Mouse (Mus musculus): ENCODE measurements at regions not wholly inside any gene's neighbourhood (a gene's known extent, or its start where the extent isn't known, plus 50 kb on each side); places are given as distances from the start of the nearest gene placed in this dataset.

GRCm38 (mm10) chr11:56269915-56270493 is 229.2 kb upstream of the Nmur2 start:
- Histone ChIP-seq H3K9ac (ENCODE audit: low read depth, low read length) (no peak overlapping the region), H3K27ac (no peak overlapping the region), H3K27me3 (ENCODE audit: insufficient read depth, low read length) (no peaks in the 10 kb centered on the region), H3K4me1 (replicated peaks; ENCODE audit: insufficient read depth, low read length) (no peaks in the 10 kb centered on the region), H3K9me3 (replicated peaks; ENCODE audit: low read length) (no peaks in the 10 kb centered on the region), H3K4me2 (ENCODE audit: low read length) (no peak overlapping the region), H3K36me3 (ENCODE audit: insufficient read depth, low read length) (no peaks in the 10 kb centered on the region), H3K4me3 (replicated peaks; ENCODE audit: low read depth, low read length) (no peak overlapping the region)
- TF ChIP-seq CTCF (IDR thresholded peaks at IDR 0.05; ENCODE audit: low read depth), result no peak
- ATAC-seq (replicated peaks; ENCODE audit: low FRiP score, low read depth) (no peak), DNase-seq (ENCODE audit: low spot score) (no peak)
- 23% methylated on average over 3 of the region's 3 CpGs for WGBS

- no peak overlapping the region for H3K4me3 ChIP-seq (replicated peaks; ENCODE audit: low read depth, low read length)
- no peaks in the 10 kb centered on the region for H3K36me3 ChIP-seq (ENCODE audit: insufficient read depth, low read length)
- ATAC-seq (replicated peaks; ENCODE audit: low FRiP score, low read depth) (no peak), DNase-seq (ENCODE audit: low spot score) (no peak)
- no peak for TF ChIP-seq CTCF (IDR thresholded peaks at IDR 0.05; ENCODE audit: low read depth)
- no peaks in the 10 kb centered on the region for H3K27me3 ChIP-seq (ENCODE audit: insufficient read depth, low read length)
- H3K4me1 ChIP-seq (replicated peaks; ENCODE audit: insufficient read depth, low read length), result no peaks in the 10 kb centered on the region
- H3K9me3 ChIP-seq (replicated peaks; ENCODE audit: low read length), result no peaks in the 10 kb centered on the region
- 90% methylated on average over 10 of the region's 10 CpGs for whole genome bisulfite sequencing
- H3K27ac ChIP-seq, result no peak overlapping the region
- H3K9ac ChIP-seq (ENCODE audit: low read depth, low read length), result no peak overlapping the region
- H3K4me2 ChIP-seq (ENCODE audit: low read length), result no peak overlapping the region
Measured at GRCm38 (mm10) chr11:56262726-56263125, 221.9 kb upstream of the Nmur2 start.

- Histone ChIP-seq H3K9ac (ENCODE audit: low read depth, low read length) (no peak overlapping the region), H3K36me3 (ENCODE audit: insufficient read depth, low read length) (no peaks in the 10 kb centered on the region), H3K27ac (no peak overlapping the region), H3K27me3 (ENCODE audit: insufficient read depth, low read length) (no peaks in the 10 kb centered on the region), H3K4me3 (replicated peaks; ENCODE audit: low read depth, low read length) (no peak overlapping the region), H3K4me1 (replicated peaks; ENCODE audit: insufficient read depth, low read length) (no peaks in the 10 kb centered on the region), H3K4me2 (ENCODE audit: low read length) (no peak overlapping the region), H3K9me3 (replicated peaks; ENCODE audit: low read length) (no peaks in the 10 kb centered on the region)
- no peak for DNase-seq (ENCODE audit: low spot score)
- ATAC-seq (replicated peaks; ENCODE audit: low FRiP score, low read depth), result no peak
- TF ChIP-seq CTCF (IDR thresholded peaks at IDR 0.05; ENCODE audit: low read depth), result no peak
- 84% methylated on average over 2 of the region's 2 CpGs for WGBS
Measured at GRCm38 (mm10) chr11:56256356-56256755, 215.5 kb upstream of the Nmur2 start.

- 85% methylated on average over 3 of the region's 3 CpGs for WGBS
- Histone ChIP-seq H3K27ac (no peak overlapping the region), H3K4me2 (ENCODE audit: low read length) (no peak overlapping the region), H3K4me1 (replicated peaks; ENCODE audit: insufficient read depth, low read length) (no peaks in the 10 kb centered on the region), H3K9me3 (replicated peaks; ENCODE audit: low read length) (no peaks in the 10 kb centered on the region), H3K36me3 (ENCODE audit: insufficient read depth, low read length) (no peaks in the 10 kb centered on the region), H3K4me3 (replicated peaks; ENCODE audit: low read depth, low read length) (no peak overlapping the region), H3K27me3 (ENCODE audit: insufficient read depth, low read length) (no peaks in the 10 kb centered on the region), H3K9ac (ENCODE audit: low read depth, low read length) (no peak overlapping the region)
- TF ChIP-seq CTCF (IDR thresholded peaks at IDR 0.05; ENCODE audit: low read depth), result no peak
- no peak for DNase-seq (ENCODE audit: low spot score)
- no peak for ATAC-seq (replicated peaks; ENCODE audit: low FRiP score, low read depth)
Measured at GRCm38 (mm10) chr11:56254437-56254836, 213.6 kb upstream of the Nmur2 start.

- H3K9me3 ChIP-seq (replicated peaks; ENCODE audit: low read length), result no peaks in the 10 kb centered on the region
- H3K9ac ChIP-seq (ENCODE audit: low read depth, low read length), result no peak overlapping the region
- WGBS, result 32% methylated on average over 4 of the region's 4 CpGs
- H3K4me1 ChIP-seq (replicated peaks; ENCODE audit: insufficient read depth, low read length), result no peaks in the 10 kb centered on the region
- H3K4me2 ChIP-seq (ENCODE audit: low read length), result no peak overlapping the region
- ATAC-seq (replicated peaks; ENCODE audit: low FRiP score, low read depth) (no peak), DNase-seq (ENCODE audit: low spot score) (no peak)
- H3K27me3 ChIP-seq (ENCODE audit: insufficient read depth, low read length), result no peaks in the 10 kb centered on the region
- TF ChIP-seq CTCF (IDR thresholded peaks at IDR 0.05; ENCODE audit: low read depth), result no peak
- no peaks in the 10 kb centered on the region for H3K36me3 ChIP-seq (ENCODE audit: insufficient read depth, low read length)
- H3K27ac ChIP-seq, result no peak overlapping the region
- no peak overlapping the region for H3K4me3 ChIP-seq (replicated peaks; ENCODE audit: low read depth, low read length)
Measured at GRCm38 (mm10) chr11:56247333-56247823, 206.6 kb upstream of the Nmur2 start.

- H3K27ac ChIP-seq, result no peak overlapping the region
- H3K36me3 ChIP-seq (ENCODE audit: insufficient read depth, low read length), result no peaks in the 10 kb centered on the region
- DNase-seq (ENCODE audit: low spot score) (no peak), ATAC-seq (replicated peaks; ENCODE audit: low FRiP score, low read depth) (no peak)
- H3K4me3 ChIP-seq (replicated peaks; ENCODE audit: low read depth, low read length), result no peak overlapping the region
- H3K9ac ChIP-seq (ENCODE audit: low read depth, low read length), result no peak overlapping the region
- H3K9me3 ChIP-seq (replicated peaks; ENCODE audit: low read length), result no peaks in the 10 kb centered on the region
- 56% methylated on average over 5 of the region's 5 CpGs for WGBS
- no peaks in the 10 kb centered on the region for H3K4me1 ChIP-seq (replicated peaks; ENCODE audit: insufficient read depth, low read length)
- no peak for TF ChIP-seq CTCF (IDR thresholded peaks at IDR 0.05; ENCODE audit: low read depth)
- H3K27me3 ChIP-seq (ENCODE audit: insufficient read depth, low read length), result no peaks in the 10 kb centered on the region
- no peak overlapping the region for H3K4me2 ChIP-seq (ENCODE audit: low read length)
Measured at GRCm38 (mm10) chr11:56246549-56247332, 205.9 kb upstream of the Nmur2 start.
